Mouse (Mus musculus): ENCODE data around the gene Apbb1ip. TPM values are rescaled to one million over a fixed set of nuclear protein-coding genes. Genes with fewer than 3 reads are reported as not detected.

Apbb1ip gene
- polyA plus RNA-seq, 1 experiment: 3.5 TPM

GRCm38 (mm10) chr2:22783137-22783638 is 9.3 kb downstream of the Apbb1ip start:
- Histone ChIP-seq H3K4me3 (ENCODE audit: insufficient read depth, low read length) (no peak overlapping the region), H3K27ac (ENCODE audit: insufficient read depth, low read length) (no peak overlapping the region), H3K4me1 (ENCODE audit: control insufficient read depth, insufficient read depth, low read length) (no peaks in the 10 kb centered on the region)
- TF ChIP-seq CTCF (IDR thresholded peaks at IDR 0.05; ENCODE audit: extremely low read depth, insufficient read depth, low read length) (no peak), POLR2A (IDR thresholded peaks at IDR 0.05; ENCODE audit: extremely low read depth, insufficient read depth, low read length) (no peak)

GRCm38 (mm10) chr2:22784186-22784585 is 10.3 kb downstream of the Apbb1ip start:
- TF ChIP-seq CTCF (IDR thresholded peaks at IDR 0.05; ENCODE audit: extremely low read depth, insufficient read depth, low read length) (no peak), POLR2A (IDR thresholded peaks at IDR 0.05; ENCODE audit: extremely low read depth, insufficient read depth, low read length) (no peak)
- H3K4me3 ChIP-seq (ENCODE audit: insufficient read depth, low read length): no peak overlapping the region
- no peaks in the 10 kb centered on the region for H3K4me1 ChIP-seq (ENCODE audit: control insufficient read depth, insufficient read depth, low read length)
- H3K27ac ChIP-seq (ENCODE audit: insufficient read depth, low read length): no peak overlapping the region

- TF ChIP-seq POLR2A (IDR thresholded peaks at IDR 0.05; ENCODE audit: extremely low read depth, insufficient read depth, low read length): no peak
- no peak for TF ChIP-seq CTCF (IDR thresholded peaks at IDR 0.05; ENCODE audit: extremely low read depth, insufficient read depth, low read length)
- Histone ChIP-seq H3K4me1 (ENCODE audit: control insufficient read depth, insufficient read depth, low read length) (no peaks in the 10 kb centered on the region), H3K4me3 (ENCODE audit: insufficient read depth, low read length) (no peak overlapping the region), H3K27ac (ENCODE audit: insufficient read depth, low read length) (no peak overlapping the region)
Observed at GRCm38 (mm10) chr2:22784771-22785170, 10.9 kb downstream of the Apbb1ip start.

DNA sequence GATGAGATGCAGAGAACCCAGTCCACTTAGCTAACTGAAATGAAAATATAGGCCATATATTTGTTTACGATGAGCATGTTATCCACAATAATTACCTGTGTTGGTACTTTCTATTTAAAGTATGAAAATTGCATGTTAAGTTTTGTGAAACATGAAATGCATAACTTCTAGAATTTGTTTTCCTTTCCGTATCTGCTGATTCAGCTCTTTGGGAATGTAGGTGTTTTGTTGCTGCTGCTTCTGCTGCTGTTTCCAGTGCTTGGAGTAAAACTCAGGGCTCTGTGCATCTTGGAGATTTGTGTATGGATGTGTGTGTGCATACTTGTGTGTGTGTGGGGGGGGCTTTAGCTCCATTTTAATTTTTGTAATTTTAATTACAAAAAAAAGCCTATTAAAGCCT is 14.8 kb downstream of the Apbb1ip start:
- no peak for TF ChIP-seq POLR2A (IDR thresholded peaks at IDR 0.05; ENCODE audit: extremely low read depth, insufficient read depth, low read length)
- TF ChIP-seq CTCF (IDR thresholded peaks at IDR 0.05; ENCODE audit: extremely low read depth, insufficient read depth, low read length): no peak
- H3K27ac ChIP-seq (ENCODE audit: insufficient read depth, low read length): no peak overlapping the region

DNA sequence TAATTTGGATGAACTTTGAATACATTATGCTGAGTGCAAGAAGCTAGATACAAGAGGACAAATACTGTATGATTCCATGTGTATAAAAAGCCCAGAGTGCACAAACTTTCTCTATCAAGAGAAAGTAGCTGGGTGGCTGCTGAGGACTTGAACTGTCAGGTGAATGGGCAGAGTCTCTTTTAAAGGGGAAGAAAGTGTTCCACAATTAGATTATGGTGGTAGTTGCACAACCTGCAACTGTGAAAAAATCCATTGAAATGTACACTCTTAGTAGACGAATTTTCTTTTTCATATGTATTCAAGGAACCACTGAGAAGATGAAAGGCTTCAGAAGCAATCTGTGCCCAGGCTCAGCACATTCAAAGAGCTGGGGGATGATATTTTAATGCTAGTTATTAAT is 15.7 kb downstream of the Apbb1ip start:
- H3K27ac ChIP-seq (ENCODE audit: insufficient read depth, low read length): no peak overlapping the region
- TF ChIP-seq POLR2A (IDR thresholded peaks at IDR 0.05; ENCODE audit: extremely low read depth, insufficient read depth, low read length) (no peak), CTCF (IDR thresholded peaks at IDR 0.05; ENCODE audit: extremely low read depth, insufficient read depth, low read length) (no peak)
- H3K4me1 ChIP-seq (ENCODE audit: control insufficient read depth, insufficient read depth, low read length): no peaks in the 10 kb centered on the region
- no peak overlapping the region for H3K4me3 ChIP-seq (ENCODE audit: insufficient read depth, low read length)

More for the DNA sequence above, 14.8 kb downstream of the Apbb1ip start:
- no peak overlapping the region for H3K4me3 ChIP-seq (ENCODE audit: insufficient read depth, low read length)
- H3K4me1 ChIP-seq (ENCODE audit: control insufficient read depth, insufficient read depth, low read length): no peaks in the 10 kb centered on the region

DNA sequence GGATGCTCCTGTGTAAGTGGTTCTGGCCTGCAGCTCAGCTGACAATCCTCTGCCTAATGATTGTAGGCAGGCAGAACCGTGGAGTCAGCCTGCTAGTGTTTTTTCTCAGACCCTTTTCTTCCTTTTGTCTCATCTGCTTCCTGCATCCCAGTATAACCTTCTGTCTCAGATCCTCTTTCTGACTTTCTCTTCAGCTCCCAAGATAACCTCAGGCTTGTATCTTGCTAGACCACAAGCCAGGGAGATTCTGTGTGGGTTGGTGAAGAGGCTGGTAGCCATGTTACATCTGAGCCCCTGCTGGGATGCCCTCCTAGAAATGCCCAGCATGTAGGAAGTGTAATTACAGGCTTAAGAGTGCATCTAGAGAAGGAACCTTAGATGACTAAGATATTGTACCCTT is 16.5 kb downstream of the Apbb1ip start:
- no peak for TF ChIP-seq CTCF (IDR thresholded peaks at IDR 0.05; ENCODE audit: extremely low read depth, insufficient read depth, low read length)
- TF ChIP-seq POLR2A (IDR thresholded peaks at IDR 0.05; ENCODE audit: extremely low read depth, insufficient read depth, low read length): no peak
- H3K27ac ChIP-seq (ENCODE audit: insufficient read depth, low read length): no peak overlapping the region
- H3K4me3 ChIP-seq (ENCODE audit: insufficient read depth, low read length): no peak overlapping the region
- H3K4me1 ChIP-seq (ENCODE audit: control insufficient read depth, insufficient read depth, low read length): no peaks in the 10 kb centered on the region

DNA sequence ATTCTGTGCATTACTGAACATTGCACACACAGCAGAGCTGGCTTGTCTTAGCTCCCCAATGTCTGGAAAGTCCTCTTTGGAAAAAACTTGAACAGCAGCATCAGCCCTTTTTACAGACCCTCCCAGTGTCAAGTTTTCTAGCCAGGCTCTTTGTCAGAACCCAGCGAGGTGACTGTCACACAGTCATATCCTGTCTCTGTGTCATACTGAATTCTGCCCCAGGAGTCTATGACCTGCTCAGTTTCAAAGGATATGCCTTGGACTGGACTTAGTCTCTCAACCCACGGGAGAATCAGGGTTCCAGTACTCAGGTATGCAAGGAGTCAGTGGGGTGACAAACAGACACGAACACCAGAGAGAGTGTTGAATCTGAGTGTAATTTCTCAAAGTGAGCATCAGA is 21.2 kb downstream of the Apbb1ip start:
- H3K4me1 ChIP-seq (ENCODE audit: control insufficient read depth, insufficient read depth, low read length): no peaks in the 10 kb centered on the region
- no peak overlapping the region for H3K4me3 ChIP-seq (ENCODE audit: insufficient read depth, low read length)
- no peak overlapping the region for H3K27ac ChIP-seq (ENCODE audit: insufficient read depth, low read length)
- TF ChIP-seq CTCF (IDR thresholded peaks at IDR 0.05; ENCODE audit: extremely low read depth, insufficient read depth, low read length) (no peak), POLR2A (IDR thresholded peaks at IDR 0.05; ENCODE audit: extremely low read depth, insufficient read depth, low read length) (no peak)

- TF ChIP-seq POLR2A (IDR thresholded peaks at IDR 0.05; ENCODE audit: extremely low read depth, insufficient read depth, low read length): no peak
- TF ChIP-seq CTCF (IDR thresholded peaks at IDR 0.05; ENCODE audit: extremely low read depth, insufficient read depth, low read length): no peak
- Histone ChIP-seq H3K27ac (ENCODE audit: insufficient read depth, low read length) (no peak overlapping the region), H3K4me3 (ENCODE audit: insufficient read depth, low read length) (no peak overlapping the region), H3K4me1 (ENCODE audit: control insufficient read depth, insufficient read depth, low read length) (no peaks in the 10 kb centered on the region)
Observed at GRCm38 (mm10) chr2:22796487-22796886, 22.6 kb downstream of the Apbb1ip start.

- H3K4me1 ChIP-seq (ENCODE audit: control insufficient read depth, insufficient read depth, low read length): no peaks in the 10 kb centered on the region
- H3K4me3 ChIP-seq (ENCODE audit: insufficient read depth, low read length): no peak overlapping the region
- no peak for TF ChIP-seq POLR2A (IDR thresholded peaks at IDR 0.05; ENCODE audit: extremely low read depth, insufficient read depth, low read length)
- TF ChIP-seq CTCF (IDR thresholded peaks at IDR 0.05; ENCODE audit: extremely low read depth, insufficient read depth, low read length): no peak
- H3K27ac ChIP-seq (ENCODE audit: insufficient read depth, low read length): no peak overlapping the region
Observed at GRCm38 (mm10) chr2:22799430-22800041, 25.6 kb downstream of the Apbb1ip start.

DNA sequence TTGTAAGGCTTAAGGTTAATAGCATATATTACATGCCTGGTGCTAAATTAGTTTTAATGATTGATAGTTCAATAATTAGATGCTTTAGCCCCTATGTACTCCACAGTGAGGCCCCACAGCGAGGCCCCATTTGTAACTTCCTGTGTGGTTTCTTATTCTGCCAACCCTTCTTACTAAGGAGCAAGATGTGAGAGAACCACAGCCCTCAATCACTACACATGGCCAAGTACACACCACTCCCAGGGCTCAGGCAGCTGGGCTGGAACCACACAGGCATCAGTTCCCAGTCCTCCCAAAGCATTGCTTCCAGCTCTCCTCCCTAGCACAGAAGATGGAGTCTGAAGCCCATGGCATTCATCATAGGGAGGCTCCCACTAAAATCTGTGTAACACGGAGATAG is 31.7 kb downstream of the Apbb1ip start:
- H3K4me1 ChIP-seq (ENCODE audit: control insufficient read depth, insufficient read depth, low read length): no peaks in the 10 kb centered on the region
- H3K27ac ChIP-seq (ENCODE audit: insufficient read depth, low read length): no peak overlapping the region
- TF ChIP-seq CTCF (IDR thresholded peaks at IDR 0.05; ENCODE audit: extremely low read depth, insufficient read depth, low read length) (no peak), POLR2A (IDR thresholded peaks at IDR 0.05; ENCODE audit: extremely low read depth, insufficient read depth, low read length) (no peak)
- no peak overlapping the region for H3K4me3 ChIP-seq (ENCODE audit: insufficient read depth, low read length)
